Mouse (Mus musculus) gastrocnemius, adult 8-10 months (tissue): ENCODE results near the gene Ncbp2. TPM values are rescaled to one million over a fixed set of nuclear protein-coding genes. Genes with fewer than 3 reads are reported as not detected.

Experiments used
- DNase-seq, 2 experiments: peaks; one replicate each; pipeline ENCODE4 v3.0.0; 2022; ENCODE audit warnings: low spot score in 2 of 2
- microRNA-seq: library from miRNA; unstranded; fragments of <30 nt; microRNA quantifications from one replicate; pipeline ENCODE4 v1.2.0, GENCODE M21; 2022
- total RNA-seq, 4 experiments: library from RNA; stranded (reverse); gene quantifications; 2 replicates each; pipeline ENCODE4 v1.2.4; 2022

The Ncbp2 gene
- total RNA-seq, 4 experiments from 2014 or later, result 9.6 to 13.5 (median 10.3) TPM

- DNase-seq, result no peak
These were observed 60.4 kb downstream of the Ncbp2 start for GRCm38 (mm10) chr16:32008529-32009293.

- no peak for DNase-seq
These were observed 61.6 kb downstream of the Ncbp2 start for GRCm38 (mm10) chr16:32009913-32010312.

- DNase-seq, result no peak
These were observed 62.0 kb downstream of the Ncbp2 start for GRCm38 (mm10) chr16:32010330-32010729.

Small RNAs within 50 kb of the gene (microRNA-seq; reads per million reads assigned to microRNA genes)
- not detected for gene Gm26269

Other genes with a start within 250 kb of the Ncbp2 start
- not detected for gene Meltf, start 69.7 kb upstream of the Ncbp2 start, total RNA-seq
- gene Pigz, start 14.7 kb upstream of the Ncbp2 start, total RNA-seq, result 1 to 10 TPM in 1 of 4 experiments, under 1 TPM in 3; 0.10 to 1.2 (median 0.16) TPM
- 10 to 100 TPM; 50.1 to 56.6 (median 51.4) TPM for gene 0610012G03Rik, start within 50 bp of the Ncbp2 start, total RNA-seq
- gene Senp5, start 54.8 kb downstream of the Ncbp2 start, total RNA-seq, result 10 to 100 TPM; 10.2 to 14.7 (median 11.8) TPM
- 10 to 100 TPM; 11.8 to 14.2 (median 13.3) TPM for gene Pak2, start 130.8 kb downstream of the Ncbp2 start, total RNA-seq
- 10 to 100 TPM; 11.3 to 17.4 (median 11.7) TPM for gene Pigx, start 151.2 kb downstream of the Ncbp2 start, total RNA-seq
- gene Cep19, start 151.3 kb downstream of the Ncbp2 start, total RNA-seq, result 10 to 100 TPM in 2 of 4 experiments, 1 to 10 TPM in 2; 9.5 to 11.1 (median 10.2) TPM
- gene Nrros, start 217.1 kb downstream of the Ncbp2 start, total RNA-seq, result 1 to 10 TPM in 2 of 4 experiments, under 1 TPM in 2; 0.56 to 1.7 (median 1.2) TPM
- not detected for gene Bex6, start 231.3 kb downstream of the Ncbp2 start, total RNA-seq